Mouse (Mus musculus): ENCODE results near the gene Hoxa3.

The Hoxa3 gene

DNA sequence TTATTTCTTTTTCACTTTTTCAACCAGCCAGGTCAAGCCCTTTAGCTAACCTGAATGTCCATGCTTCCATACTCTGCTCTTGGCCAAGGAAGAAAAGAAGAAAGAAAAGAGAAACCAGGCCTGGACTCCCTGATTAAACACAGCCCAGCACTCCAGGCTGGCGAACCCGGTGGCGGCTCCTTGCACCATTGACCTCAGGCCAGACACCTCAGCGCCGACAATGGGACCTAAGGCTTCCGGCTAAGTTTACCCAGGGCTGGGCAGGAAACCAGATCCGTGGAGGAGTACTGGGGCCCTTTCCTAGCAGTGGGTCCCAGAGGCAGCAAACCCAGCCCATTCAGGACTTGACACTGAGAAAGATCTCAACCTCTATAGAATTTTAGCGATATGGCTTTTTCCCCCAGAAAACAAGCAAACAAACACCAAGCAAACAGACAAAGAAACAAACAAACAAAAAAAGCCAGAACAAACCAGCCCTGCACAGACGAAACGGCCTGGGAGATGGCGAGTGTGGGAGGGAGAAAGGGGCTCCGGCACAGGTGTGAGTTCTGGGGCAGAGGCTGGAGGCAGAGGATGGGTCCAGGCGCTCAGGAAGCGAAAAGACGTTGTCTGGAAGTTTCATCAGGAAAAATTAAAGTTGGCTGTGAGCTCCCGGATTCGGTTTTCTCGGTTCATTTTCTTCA lies 18.9 kb upstream of the Hoxa3 start:
- no peak for DNase-seq

DNA sequence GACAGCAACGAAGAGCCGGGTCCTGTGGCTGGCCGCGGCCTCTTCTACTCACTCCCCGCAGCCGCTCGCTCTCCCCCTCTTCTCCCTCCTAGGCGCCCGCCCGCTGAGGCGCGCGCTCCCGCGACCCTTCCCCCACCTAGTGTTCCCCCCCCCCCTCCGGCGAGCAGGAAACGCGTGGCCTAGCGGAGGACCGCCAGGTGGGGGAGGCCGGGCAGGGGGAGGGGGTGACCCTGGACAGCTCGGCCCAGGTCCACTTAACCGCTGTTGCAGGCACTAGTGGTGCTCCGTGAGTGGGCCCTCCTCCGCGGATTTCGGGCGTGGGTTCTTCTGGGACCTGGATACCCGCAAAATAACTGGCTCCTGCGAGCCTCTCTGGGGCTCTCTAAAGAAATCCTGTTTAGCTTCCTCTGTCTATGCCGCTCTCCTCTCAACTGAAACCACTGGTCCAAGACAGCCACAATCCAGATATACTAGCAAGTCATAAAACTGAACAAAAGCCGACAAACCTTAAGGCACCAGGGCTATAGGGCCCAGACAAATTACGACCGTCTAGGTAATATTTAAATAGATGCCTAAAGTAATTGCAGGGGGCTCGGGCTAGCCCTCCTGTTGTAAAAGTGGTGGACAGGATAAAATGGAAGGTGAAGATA lies 17.5 kb upstream of the Hoxa3 start, which contains the start of gene Hoxa9:
Gene Hoxa9, minus strand, starts transcription at position 574 of the 650 bp plus-strand sequence.
- DNase-seq: no peak

DNA sequence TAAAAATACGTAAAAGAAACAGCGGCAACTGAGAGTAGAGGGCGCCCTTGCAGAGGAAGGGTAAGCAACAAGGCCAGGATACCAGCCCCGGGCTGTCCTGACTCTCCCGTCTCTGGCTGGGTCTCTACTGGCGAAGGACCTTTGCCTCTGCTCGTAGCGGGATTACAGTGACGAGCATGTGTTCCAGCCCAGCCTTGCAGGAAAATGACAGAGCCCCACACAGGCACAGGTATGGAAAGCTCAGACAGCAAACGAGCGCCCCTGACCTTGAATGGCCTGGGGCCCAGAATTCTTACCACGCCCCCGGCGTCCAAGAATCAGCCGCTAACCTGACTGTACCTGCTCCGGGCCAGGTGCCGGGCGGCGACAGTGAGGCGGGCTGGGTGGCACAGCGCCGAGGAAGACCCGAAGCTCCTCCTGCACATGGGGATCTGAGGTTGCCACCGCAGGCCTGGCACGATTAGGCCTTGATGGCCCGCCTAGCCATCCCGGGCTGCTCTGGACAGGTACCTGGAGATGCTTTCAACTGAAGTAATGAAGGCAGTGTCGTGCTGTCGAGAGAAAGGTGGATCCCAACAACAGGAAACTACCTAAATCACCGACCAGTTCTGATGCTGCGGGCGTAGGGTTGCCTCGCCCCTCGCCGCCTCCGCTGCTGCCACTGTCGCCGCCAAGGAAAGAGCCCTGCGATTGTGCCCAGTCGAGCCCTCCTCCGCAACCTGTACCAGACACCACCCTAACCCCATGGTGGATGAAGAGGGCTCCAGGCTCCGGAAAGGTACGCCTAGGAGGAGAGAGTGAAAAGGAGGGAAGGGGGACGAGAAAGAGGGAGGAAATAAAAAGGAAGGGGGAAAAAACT lies 16.7 kb upstream of the Hoxa3 start:
- no peak for DNase-seq

DNA sequence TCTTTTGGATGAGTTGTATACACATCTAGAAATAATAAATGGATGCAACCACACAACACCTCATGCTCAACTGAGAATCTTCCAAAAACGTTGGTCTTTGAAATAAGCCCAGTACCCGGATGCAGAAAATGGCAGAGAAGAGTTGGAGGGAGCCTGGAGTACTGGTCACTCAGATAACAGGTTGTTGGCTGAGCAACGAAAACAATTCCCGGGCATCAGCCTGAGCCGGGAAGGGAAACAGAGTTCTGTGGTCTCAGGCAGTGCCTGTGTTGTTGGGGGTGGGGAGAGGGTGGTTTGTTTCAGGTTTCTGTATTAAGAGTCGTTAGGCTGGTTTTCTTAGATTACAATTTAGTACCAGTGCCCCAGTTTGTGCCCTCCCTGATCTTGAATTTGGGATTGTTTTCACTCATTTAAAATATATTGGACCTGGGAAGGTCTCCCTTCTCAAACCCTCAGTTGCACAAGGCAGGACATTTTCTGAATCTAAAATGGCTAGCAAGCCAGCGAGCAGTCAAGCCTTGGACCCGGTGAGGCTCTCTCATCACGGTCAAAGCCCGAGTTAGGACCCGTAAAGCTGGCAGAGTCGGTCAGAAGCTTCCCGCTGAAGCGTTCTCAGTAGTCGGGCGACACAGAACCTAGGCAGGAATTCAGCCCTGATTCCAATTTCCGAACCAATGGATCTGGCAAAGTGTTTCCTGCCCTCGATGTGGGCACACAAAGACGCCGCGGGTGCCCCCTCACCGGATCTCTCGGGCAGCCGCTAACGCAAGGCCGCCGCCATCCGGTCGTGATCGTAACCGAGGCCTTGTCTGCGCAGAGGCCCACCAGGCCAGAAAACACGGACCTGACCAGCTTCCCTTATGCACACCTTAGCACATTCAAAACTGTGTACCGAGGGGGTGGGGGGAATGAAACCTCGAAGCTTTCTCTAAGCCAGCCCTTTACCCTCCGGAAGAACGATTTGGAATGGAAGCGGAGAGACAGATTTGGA lies 15.6 kb upstream of the Hoxa3 start:
- DNase-seq: no peak

DNA sequence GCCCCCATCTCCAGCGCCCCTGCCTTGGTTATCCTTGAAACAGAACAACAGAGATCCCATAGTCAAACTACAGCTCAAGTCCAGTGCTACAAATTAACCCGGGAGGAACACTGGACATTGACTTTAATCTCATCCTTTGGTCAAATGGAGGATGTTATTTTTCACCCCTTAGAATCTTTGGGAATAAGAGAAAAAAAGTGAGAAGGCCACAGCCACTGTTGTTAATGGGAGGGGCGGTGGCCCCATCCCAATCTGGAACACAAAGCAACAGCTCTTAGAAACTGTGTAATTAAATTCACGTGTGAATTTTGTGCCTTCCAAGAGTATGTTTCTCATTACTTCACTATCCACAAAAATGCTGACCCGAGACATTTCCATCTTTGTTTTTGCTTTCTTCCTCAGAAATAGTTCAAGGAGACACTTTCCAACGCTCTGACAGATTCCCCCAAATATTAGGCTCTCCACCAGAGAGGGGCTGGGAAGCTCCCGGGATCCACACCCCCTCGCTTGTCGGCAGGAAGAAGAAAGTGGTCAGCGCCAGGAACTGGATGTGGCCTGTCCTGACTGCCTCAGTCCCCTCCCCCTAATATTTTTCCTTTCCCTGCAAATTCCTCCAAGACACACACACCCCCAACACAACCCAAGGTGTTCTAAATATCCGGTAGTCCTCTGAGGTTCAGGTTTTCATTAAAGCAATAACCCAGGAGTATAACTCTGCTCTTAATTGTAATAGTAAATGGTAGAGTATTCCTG lies 14.5 kb upstream of the Hoxa3 start:
- no peak for DNase-seq

DNA sequence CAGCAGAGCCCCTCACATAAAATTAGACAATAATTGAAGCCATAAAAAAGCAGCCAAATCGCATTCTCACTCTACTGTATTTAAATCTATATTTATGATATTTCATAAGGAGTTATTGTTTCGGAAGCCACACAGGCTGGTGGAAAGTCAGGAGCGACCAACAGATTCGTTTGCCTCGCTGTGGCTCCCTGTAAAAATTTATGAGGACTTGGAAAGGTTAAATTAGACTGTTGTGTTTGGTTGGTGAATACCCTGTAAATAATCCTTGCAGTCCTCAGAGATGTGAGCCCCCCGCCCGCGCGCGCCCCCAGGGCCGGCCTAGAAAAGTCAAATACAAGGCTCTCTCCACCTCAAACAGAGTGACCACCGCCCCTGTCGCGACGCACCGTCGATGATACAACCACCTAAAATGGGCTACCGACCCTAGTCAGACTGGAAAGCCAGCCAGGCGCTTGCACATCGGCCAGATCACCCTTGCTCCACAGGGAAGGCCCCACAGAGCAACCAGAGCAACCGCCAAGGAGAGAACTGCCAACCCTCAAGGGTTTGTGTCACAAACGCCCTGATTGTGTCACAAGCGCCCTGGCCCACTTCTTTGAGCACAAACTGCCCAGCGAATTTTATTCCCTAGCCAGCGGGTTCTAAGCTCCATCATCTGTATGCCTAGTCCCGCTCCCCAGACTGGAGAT lies 13.6 kb upstream of the Hoxa3 start:
- no peak for DNase-seq

DNA sequence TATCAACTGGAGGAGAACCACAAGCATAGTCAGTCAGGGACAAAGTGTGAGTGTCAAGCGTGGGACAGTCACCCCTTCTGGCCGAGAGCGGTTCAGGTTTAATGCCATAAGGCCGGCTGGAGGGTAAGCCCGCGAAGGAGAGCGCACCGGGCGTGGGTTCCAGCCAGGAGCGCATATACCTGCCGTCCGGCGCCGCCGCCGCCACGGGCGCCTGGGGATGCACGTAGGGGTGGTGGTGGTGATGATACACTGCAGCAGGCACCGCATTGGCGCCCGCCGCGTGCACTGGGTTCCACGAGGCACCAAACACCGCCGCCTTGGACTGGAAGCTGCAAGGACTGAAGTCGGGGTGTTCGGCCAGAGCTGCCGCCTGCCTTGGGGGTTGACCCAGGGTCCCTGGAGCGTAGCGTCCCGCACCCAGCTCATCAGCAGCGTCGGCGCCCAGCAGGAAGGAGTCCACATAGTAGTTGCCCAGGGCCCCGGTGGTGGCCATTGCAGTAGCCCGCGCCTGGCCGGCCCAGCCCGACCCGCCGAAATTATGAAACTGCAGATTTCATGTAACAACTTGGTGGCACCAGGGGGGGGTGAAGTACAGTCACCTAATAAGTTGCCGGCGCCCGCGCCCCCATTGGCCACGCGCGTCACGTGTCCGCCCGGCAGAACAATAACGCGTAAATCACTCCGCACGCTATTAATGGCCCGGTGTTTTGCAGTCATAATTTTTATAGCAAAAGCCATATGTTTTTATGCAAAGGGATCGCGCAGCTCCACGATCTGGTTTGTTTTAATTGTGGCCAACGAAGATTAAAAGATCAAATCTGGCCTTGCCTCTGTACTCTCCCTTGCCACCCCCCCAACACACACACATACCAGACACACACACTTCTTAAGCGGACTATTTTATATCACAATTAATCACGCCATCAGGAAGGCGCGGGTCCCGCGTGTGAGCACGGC lies 12.8 kb upstream of the Hoxa3 start:
- peak; percentile 88 for DNase-seq

DNA sequence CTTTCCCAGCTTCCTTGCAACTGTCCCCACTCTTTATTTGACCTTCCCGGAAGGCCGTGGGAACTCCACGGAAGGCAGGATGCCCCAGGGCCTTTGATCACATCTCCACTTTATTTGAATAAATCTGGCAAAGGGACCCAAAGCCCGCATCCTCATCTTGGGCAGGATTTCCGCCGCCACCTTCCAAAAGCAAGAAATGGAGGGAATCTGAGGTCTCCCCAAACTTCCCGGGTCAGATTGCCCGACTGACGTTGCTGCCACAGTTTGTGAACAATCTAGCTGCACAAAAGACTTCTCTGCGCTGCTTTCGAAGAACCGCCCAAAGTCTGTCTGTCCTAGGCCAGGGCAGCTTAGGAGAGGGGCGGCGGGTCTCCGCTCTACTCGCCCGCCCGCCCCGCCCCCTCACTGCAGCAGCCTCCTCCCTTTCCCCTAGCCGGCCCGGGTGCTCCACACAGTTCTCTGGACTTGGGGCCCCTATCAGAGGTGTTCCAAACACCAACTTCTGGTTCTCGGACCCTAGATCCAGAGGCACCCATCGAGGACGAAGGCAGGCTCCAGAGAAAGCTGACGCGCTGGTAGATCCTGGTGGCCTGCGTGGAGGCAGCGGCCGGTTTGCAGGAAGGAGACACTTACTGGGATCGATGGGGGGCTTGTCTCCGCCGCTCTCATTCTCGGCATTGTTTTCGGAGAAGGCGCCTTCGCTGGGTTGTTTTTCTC lies 11.9 kb upstream of the Hoxa3 start:
- no peak for DNase-seq

DNA sequence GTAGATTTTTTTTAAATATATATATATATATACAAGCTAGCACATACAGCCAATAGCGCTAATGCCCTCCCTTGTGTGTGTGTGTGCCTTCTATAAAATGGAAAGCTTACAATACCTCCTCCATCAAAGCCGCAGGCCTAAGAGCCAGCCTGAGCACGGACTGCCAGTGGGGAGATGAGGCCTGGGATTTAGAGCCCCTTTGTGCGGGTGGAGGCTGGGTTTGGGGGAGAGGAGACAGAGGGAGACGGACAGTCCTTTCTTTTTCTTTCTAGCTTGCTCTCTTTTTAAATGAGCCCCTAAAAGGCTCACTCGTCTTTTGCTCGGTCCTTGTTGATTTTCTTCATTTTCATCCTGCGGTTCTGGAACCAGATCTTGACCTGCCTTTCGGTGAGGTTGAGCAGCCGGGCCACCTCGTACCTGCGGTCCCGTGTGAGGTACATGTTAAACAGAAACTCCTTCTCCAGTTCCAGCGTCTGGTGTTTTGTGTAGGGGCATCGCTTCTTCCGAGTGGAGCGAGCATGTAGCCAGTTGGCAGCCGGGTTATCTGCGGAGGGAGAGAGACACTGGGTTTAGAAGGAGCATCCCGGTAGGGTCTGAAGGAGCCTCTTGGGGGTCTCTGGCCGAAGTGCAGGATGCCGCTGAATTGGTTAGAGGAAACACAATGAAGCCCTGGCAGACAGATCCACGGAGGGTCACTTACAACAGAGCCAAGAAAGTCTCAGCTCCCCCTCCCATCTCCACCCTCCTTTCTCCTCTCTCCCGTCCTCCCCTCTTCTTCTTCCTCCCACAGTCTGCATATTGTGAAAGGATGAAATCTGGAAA lies 11.0 kb upstream of the Hoxa3 start:
- no peak for DNase-seq

DNA sequence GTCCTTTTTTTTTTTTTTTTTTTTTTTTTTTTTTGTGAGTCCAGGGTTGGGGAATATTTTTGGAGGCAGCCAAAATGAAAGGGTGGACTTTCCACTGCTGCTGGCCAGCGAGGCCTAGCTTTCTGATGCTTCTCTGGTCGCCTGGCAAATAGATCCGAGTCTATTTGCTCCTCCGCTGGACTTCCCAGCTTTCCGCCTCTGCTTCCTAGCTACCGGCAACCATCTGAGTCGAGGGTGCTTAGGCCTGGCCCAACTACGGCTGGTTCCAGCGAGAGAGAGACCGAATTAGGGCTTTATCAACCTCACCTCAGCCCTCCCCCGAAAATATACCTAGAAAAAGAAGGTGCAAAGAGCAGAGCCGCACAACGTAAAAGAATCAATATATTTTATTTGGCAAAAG lies 9.6 kb upstream of the Hoxa3 start:
- peak; percentile 51 for DNase-seq

DNA sequence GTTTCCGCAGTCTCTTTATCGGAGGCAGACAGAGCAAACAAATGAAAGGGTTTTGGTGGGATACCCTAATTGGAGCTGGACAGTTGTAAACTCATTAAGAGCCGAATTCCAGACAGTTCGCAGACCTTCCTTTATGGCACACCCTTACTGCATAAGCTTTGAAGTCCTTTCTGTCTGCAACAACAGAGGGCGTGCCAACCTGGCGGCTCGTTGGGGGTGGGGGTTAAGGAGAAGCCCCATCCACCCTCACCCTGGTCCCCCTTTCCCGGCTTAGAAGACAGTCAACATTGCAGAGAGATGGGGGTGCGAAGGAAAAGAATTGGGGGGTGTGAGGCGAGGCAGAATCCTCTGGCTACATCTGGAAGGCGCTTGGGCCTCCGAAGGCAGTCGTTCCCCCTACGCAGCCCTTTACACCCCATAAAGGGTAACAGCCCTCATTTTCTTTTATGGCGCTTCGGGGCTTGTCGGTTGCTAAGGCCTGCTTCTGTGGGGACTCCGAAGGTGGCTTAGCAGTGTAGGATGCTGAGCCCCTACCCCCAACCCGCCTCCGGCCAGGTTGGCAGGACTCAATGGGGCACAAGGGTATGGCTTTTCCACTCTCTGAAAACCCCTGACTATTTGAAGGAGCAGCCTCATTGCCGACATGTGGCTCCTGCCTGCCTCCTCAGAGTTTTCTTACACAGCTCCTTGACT lies 9.0 kb upstream of the Hoxa3 start:
- peak; percentile 62 for DNase-seq

DNA sequence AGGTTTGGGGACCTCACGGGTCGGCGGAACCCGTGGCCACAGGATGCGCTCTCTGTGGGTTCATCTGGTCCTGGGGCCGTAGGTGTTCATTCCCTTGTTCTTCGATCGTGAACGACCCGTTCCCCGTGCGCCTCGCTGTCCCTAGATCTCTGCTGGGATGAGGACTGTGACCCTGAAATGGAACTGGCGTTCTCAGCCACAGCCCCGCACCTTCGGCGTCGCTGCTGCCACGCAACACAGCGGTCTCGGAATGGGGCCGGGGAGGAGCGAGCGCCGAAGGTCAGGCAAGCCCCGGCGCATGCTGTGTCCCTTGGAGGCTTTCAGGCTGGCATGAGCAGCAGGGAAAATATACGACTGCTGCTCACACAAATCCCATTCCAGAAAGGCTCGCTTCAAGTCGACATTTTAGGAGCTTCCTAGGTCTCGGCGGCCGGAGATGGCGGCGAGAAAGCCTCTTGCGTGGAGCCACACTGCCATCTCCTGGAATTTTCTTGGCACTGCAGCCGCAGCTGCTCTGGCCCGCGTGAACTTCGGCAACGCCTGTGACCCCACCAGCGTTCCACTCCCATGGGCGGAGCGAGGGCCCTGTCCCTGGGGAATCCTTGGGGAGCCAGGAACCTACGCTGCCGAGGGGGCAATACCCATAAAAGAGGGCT lies 8.3 kb upstream of the Hoxa3 start, which contains the start of gene Hoxa7:
Gene Hoxa7, minus strand, starts transcription at position 518 of the 656 bp plus-strand sequence.
- peak; percentile 93 for DNase-seq

DNA sequence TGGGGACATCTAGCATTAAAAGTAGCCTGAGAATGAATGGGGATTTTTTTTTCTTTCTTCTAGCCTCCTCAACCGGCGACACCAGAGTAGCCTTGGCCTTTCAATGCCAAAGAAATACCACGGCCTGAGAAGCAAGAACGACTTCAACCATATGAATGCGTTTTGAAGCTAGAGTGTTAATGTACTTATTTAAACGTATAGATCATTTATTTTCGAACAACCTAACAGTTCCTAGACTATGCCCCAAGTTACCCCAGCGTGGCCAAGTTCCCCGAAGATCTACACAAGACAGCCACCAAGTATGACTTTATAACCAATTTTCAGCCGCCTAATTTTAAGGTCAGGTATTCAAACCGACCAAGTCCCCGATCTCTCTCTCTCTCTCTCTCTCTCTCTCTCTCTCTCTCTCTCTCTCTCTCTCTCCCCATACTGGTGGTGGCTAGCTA lies 7.8 kb upstream of the Hoxa3 start:
- no peak for DNase-seq

DNA sequence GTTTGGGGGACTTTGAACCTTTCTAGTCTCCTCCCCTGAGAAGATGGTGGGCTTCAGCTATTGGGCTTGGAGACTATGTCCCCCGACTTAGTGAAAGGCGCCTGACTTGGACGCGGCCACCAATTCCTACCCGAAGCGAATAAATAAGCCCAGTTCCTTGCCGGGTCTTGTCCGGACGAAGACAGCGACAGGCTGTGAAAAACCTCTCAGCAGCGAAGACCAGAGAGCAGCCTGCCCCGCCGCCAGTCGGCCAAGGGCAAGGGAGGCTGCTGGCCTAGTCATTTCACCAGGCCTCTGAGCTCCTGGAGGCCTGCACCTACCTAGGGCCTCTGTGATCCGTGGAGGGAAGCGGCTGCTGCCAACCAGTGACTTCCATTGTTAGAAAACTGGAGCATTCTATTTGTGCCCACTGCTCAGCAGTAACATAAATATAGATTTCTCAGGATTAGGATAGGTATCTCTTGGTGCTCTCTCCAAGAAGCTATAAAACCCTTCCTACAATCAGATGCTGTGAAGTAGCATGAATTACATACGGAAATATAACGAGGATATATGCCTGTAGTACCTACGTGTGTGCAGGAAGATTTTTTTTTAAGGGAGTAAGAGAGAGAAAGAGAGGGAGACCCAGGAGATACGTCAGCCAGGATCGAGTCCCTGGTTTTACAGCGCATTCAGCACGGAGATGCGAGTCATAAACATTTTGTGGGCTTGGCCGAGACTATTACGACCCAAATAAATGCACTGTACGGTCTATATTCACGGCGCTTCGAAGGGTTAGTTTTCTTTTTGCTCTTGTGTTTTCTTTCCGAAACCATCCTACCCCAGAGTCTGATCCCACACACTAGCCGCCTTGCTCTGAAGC lies 7.1 kb upstream of the Hoxa3 start:
- no peak for DNase-seq

DNA sequence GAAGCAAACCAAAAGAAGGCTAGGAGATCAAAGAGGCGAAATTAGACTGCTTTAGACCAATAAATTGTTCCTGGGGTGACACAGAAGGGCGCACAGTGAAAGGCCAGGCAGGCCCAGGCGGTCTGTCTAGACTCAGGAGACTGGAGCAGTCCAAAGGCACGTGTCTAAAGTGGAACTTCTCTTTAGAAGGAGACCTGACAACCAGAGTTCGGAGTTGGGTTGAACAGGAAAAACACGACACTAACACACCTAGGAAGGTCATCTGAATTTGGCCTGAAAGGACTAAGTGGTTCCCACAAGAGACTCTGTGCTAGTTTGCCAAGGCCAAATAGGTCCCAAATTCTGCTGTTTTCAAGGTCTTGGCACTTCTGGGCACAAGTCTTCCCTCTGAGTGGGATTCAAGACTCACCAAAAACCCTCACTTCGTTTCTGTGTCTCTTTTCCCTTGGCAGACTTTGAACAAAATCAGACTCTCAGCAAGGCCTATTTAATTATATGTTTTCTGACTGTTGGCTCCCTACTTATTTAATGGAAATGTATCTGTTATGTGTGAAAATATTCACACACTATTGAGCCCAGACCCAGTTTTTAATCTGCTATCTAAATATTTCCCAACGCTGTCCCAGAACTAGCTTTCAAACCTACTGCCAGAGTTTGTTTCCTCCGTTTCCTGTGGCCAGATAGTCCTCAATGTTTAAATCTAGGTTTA lies 6.3 kb upstream of the Hoxa3 start:
- no peak for DNase-seq
